Mouse (Mus musculus): Measurements from ENCODE around the gene Gm8251. TPM values are rescaled to one million over a fixed set of nuclear protein-coding genes. Genes with fewer than 3 reads are reported as not detected.

Gm8251 gene
- polyA plus RNA-seq, 1 experiment, result 0.02 TPM

DNA sequence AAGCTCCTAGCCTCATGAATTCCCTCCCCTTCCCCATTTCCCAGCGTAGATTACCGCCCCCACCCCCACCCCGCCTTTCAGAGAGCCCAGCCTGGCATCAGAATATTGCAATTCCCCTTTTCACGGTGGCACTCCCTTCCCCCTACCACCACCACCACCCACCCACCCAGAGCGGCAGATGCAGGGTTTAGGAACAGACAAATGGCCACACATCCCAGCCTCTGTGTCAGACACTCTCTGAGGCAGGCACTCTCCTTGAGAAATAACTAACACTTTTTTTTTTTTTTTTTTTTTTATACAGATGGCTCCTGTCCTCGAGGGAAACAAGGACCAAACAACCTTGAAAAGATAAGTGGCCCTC, 19.2 kb downstream of the Gm8251 start:
- no peaks in the 10 kb centered on the region for H3K9me3 ChIP-seq (ENCODE audit: control insufficient read depth, low read length)
- H3K4me1 ChIP-seq (ENCODE audit: control insufficient read depth), result peaks cover 3% of the 10 kb centered on the region
- H3K4me3 ChIP-seq (replicated peaks), result peak overlapping the region; percentile 52
- no peaks in the 10 kb centered on the region for H3K36me3 ChIP-seq (ENCODE audit: control insufficient read depth)
- H3K27me3 ChIP-seq (ENCODE audit: control insufficient read depth), result peaks cover 2% of the 10 kb centered on the region; the same call in 1 of the 2 replicates
- no peak for TF ChIP-seq GATA1 (IDR thresholded peaks at IDR 0.05; ENCODE audit: low read length)
- no peak for TF ChIP-seq TAL1 (IDR thresholded peaks at IDR 0.05; ENCODE audit: low read length)

DNA sequence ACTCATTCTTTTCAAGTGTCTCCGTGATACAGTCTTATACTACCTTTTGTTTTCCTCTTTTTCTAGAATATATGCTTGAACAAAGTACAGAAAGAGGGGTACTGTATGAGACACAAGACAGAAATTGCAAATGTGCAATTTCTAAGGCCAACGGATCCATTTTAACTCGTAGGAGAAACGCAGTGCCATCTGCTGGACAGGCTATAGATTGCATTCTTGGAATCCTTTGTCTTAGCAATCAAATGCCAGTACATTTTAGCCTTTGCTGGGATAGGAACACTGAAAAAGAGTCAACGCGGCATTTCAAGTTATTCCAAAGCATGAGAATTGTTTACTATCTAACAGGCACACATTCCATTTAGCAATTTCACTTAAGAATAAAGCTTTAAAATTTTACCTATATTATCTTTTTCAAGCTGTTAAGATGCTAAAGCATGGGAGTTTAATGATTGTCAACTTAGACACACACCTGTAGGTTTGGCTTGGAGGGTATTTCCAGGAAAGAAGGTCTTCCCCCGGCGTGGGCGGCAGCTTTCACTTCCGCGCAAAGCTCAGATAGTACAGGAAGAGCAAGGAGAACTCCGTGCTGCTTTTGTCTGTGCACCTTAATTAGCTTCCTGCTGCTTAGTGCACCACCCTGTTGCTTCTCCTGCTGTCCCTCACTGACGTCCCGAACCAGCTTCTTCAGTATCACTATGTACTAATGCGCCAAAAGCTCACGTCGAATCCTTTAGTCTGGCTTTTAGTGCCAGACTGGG, 19.8 kb downstream of the Gm8251 start:
- no peaks in the 10 kb centered on the region for H3K36me3 ChIP-seq (ENCODE audit: control insufficient read depth)
- H3K9me3 ChIP-seq (ENCODE audit: control insufficient read depth, low read length), result no peaks in the 10 kb centered on the region
- peaks cover 3% of the 10 kb centered on the region for H3K4me1 ChIP-seq (ENCODE audit: control insufficient read depth)
- peak overlapping the region; percentile 52 for H3K4me3 ChIP-seq (replicated peaks)
- TF ChIP-seq TAL1 (IDR thresholded peaks at IDR 0.05; ENCODE audit: low read length) (no peak), GATA1 (IDR thresholded peaks at IDR 0.05; ENCODE audit: low read length) (no peak)
- peaks cover 2% of the 10 kb centered on the region; the same call in 1 of the 2 replicates for H3K27me3 ChIP-seq (ENCODE audit: control insufficient read depth)

DNA sequence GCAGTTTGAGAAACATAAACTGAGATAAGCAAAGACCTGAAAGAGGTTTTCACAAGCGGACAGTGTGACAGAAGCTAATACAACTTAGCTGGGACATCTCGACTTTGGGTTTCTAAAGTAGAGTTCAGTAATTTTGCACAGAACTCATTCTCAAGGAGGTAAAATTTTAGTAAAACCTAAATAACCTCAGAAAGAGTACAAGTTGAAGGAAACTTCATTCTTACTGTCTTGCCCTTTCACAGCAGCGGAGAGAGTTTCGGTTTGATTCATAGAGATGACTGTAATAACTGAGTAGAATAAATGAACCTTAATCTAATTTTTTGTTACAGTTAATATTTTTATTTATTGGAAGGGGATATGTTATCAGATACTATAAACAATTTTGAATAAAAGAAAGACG, 28.8 kb downstream of the Gm8251 start:
- Histone ChIP-seq H3K27me3 (ENCODE audit: control insufficient read depth) (no peaks in the 10 kb centered on the region), H3K4me3 (replicated peaks) (no peak overlapping the region), H3K4me1 (ENCODE audit: control insufficient read depth) (no peaks in the 10 kb centered on the region), H3K9me3 (ENCODE audit: control insufficient read depth, low read length) (no peaks in the 10 kb centered on the region), H3K36me3 (ENCODE audit: control insufficient read depth) (no peaks in the 10 kb centered on the region)
- no peak for TF ChIP-seq GATA1 (IDR thresholded peaks at IDR 0.05; ENCODE audit: low read length)
- no peak for TF ChIP-seq TAL1 (IDR thresholded peaks at IDR 0.05; ENCODE audit: low read length)

DNA sequence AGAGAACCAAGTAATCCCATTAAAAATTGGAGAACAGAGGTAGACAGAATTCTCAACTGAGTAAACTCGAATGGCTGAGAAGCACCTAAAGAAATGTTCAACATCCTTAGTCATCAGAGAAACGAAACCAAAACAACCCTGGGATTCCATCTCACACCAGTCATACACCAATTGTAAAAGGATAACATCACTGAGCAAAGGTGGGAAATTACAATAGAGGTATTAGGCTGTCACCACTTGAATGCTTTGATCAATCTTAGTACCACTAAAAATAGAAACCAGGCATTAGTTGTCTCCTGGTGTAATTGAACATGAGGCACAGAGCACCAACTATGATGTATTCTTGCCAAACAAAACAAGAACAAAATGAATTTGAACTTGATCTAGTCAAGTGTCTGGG, 29.5 kb downstream of the Gm8251 start:
- no peaks in the 10 kb centered on the region for H3K4me1 ChIP-seq (ENCODE audit: control insufficient read depth)
- TF ChIP-seq TAL1 (IDR thresholded peaks at IDR 0.05; ENCODE audit: low read length), result no peak
- H3K9me3 ChIP-seq (ENCODE audit: control insufficient read depth, low read length), result no peaks in the 10 kb centered on the region
- no peaks in the 10 kb centered on the region for H3K36me3 ChIP-seq (ENCODE audit: control insufficient read depth)
- no peak overlapping the region for H3K4me3 ChIP-seq (replicated peaks)
- no peaks in the 10 kb centered on the region for H3K27me3 ChIP-seq (ENCODE audit: control insufficient read depth)

DNA sequence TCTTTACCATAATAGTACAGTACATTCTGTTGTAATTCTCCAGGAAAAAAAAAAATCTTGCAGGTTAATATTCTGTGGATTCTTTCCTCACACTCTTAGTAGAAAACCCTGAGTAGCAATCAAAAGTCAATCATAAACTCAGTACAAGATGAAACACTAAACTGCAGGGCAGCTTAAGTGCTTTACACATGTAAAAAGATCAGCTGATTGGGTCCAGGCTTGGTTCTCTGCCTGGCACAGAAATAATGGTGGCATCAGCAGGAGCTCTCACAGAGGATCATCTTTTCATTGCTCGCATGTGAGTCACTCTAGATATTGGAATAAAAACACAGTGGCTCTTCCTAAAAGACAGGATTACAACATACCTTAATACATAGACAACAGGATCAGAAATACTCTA, 34.1 kb downstream of the Gm8251 start:
- Histone ChIP-seq H3K27me3 (ENCODE audit: control insufficient read depth) (no peaks in the 10 kb centered on the region), H3K4me1 (ENCODE audit: control insufficient read depth) (no peaks in the 10 kb centered on the region), H3K36me3 (ENCODE audit: control insufficient read depth) (no peaks in the 10 kb centered on the region), H3K9me3 (ENCODE audit: control insufficient read depth, low read length) (no peaks in the 10 kb centered on the region), H3K4me3 (replicated peaks) (no peak overlapping the region)
- no peak for TF ChIP-seq GATA1 (IDR thresholded peaks at IDR 0.05; ENCODE audit: low read length)
- TF ChIP-seq TAL1 (IDR thresholded peaks at IDR 0.05; ENCODE audit: low read length), result no peak

DNA sequence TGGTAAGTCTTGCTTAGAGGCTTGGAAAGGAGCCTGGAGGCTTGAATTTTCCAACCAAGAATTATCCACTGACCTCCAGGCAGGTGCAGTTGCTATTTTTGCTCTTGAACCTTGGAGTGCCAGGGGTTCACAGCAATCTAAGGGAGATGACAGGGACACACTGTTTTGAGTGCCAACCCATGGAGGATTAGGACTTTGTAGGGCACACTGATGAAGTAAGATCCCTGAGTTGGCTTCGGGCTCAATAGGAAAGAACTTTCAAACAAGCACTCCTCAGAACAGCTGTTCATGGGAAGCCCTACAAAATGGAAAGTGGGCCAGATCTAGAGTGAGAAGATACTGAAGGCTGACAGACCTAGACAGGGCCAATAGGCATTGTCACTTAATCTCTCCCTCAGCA, 39.1 kb downstream of the Gm8251 start:
- H3K36me3 ChIP-seq (ENCODE audit: control insufficient read depth), result no peaks in the 10 kb centered on the region
- TF ChIP-seq GATA1 (IDR thresholded peaks at IDR 0.05; ENCODE audit: low read length) (no peak), TAL1 (IDR thresholded peaks at IDR 0.05; ENCODE audit: low read length) (no peak)
- no peaks in the 10 kb centered on the region for H3K4me1 ChIP-seq (ENCODE audit: control insufficient read depth)
- H3K4me3 ChIP-seq (replicated peaks), result no peak overlapping the region
- H3K9me3 ChIP-seq (ENCODE audit: control insufficient read depth, low read length), result no peaks in the 10 kb centered on the region
- H3K27me3 ChIP-seq (ENCODE audit: control insufficient read depth), result no peaks in the 10 kb centered on the region

DNA sequence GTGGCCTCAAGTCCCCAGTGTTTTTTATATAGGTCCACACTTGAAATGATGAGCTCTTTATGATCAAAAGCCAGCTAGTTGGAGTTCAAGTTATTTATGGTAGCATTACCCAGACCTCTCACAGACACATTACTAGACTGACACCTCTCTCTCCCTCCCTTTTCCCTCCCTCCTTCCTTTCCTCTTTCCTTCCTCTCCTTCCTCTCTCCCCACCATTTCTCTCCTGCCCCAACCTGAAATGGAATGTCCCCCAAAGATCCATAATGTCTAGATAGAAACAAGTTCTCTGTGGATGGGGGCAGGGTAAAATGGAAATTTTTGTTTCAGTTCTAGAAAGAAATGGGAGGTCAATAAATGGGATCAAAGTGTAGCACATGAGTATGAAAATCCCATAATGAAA, 41.8 kb downstream of the Gm8251 start, which contains the start of gene Mettl21c:
Gene Mettl21c, minus strand, starts transcription at position 101 of the 400 bp plus-strand sequence.
- Histone ChIP-seq H3K4me3 (replicated peaks) (no peak within 1 kb of the TSS), H3K27me3 (ENCODE audit: control insufficient read depth) (no peaks in the 10 kb centered on the region), H3K9me3 (ENCODE audit: control insufficient read depth, low read length) (no peaks in the 10 kb centered on the region), H3K36me3 (ENCODE audit: control insufficient read depth) (no peaks in the 10 kb centered on the region), H3K4me1 (ENCODE audit: control insufficient read depth) (no peaks in the 10 kb centered on the region)
- TF ChIP-seq TAL1 (IDR thresholded peaks at IDR 0.05; ENCODE audit: low read length) (no peak), GATA1 (IDR thresholded peaks at IDR 0.05; ENCODE audit: low read length) (no peak)

DNA sequence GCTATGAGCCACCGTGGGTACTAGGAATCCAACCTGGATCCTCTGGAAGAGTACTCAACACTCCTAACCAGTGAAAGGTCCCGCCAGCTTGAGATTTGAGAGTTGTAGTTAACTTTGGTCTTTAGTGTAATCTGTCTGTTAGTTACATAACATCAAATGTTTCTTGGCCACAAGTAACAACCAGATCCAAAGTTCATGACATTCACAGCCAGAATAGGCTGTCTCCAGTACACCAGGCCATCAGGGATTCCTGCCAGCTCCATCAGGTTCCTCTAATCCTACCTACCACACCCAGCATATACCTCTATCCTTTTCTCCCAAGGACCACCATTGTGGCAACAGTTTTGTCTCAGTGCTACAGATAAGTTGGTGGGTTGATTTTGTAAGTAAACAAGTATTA, 46.2 kb downstream of the Gm8251 start:
- Histone ChIP-seq H3K36me3 (ENCODE audit: control insufficient read depth) (no peaks in the 10 kb centered on the region), H3K4me1 (ENCODE audit: control insufficient read depth) (no peaks in the 10 kb centered on the region), H3K27me3 (ENCODE audit: control insufficient read depth) (no peaks in the 10 kb centered on the region), H3K9me3 (ENCODE audit: control insufficient read depth, low read length) (no peaks in the 10 kb centered on the region), H3K4me3 (replicated peaks) (no peak overlapping the region)
- TF ChIP-seq GATA1 (IDR thresholded peaks at IDR 0.05; ENCODE audit: low read length) (no peak), TAL1 (IDR thresholded peaks at IDR 0.05; ENCODE audit: low read length) (no peak)

Other genes starting within 250 kb of the Gm8251 start
- gene Uxs1, start 234.1 kb downstream of the Gm8251 start, polyA plus RNA-seq (2012), result 0.43 and 0.49 TPM in 2 replicates
- 0.13 and 0.33 TPM in 2 replicates for gene Tpp2, start 128.3 kb downstream of the Gm8251 start, polyA plus RNA-seq (2012)
- not detected in 2 replicates for gene Mettl21c, start 41.9 kb downstream of the Gm8251 start, polyA plus RNA-seq (2012)
- gene Tex30, start 40.5 kb upstream of the Gm8251 start, polyA plus RNA-seq (2012), result 0.37 and 0.63 TPM in 2 replicates
- 0.10 TPM in 1 of 2 replicates, not detected in the other for gene Kdelc1, start 56.9 kb upstream of the Gm8251 start, polyA plus RNA-seq (2012)
- gene Bivm, start 57.0 kb upstream of the Gm8251 start, polyA plus RNA-seq (2012), result 0.06 TPM in 1 of 2 replicates, not detected in the other
- 0.04 and 0.23 TPM in 2 replicates for gene Ercc5, start 85.8 kb upstream of the Gm8251 start, polyA plus RNA-seq (2012)
- gene Mettl21e, start 157.0 kb upstream of the Gm8251 start, polyA plus RNA-seq (2012), result not detected in 2 replicates

Measured in erythroblast, embryonic 14.5 days (primary cell).